Comparison of ENCODE assay signal across 21 mouse cellular contexts in genomic region chr9:28587857-28588388, GRCm38 (mm10).
"Had no signal": no experiment of that assay in that cellular context is flagged by ENCODE, and none has a peak within 500 bp of the region (broad histone marks: within the 10 kb centered on the region; RNA-seq: fewer than 3 reads in every experiment).

No protein-coding gene starts in this region.

- H3K27ac ChIP-seq: limb, embryonic 12.5 days; limb, embryonic 15.5 days; liver, embryonic 14.5 days; macrophage; neural tube, embryonic 12.5 days; stomach, postnatal 0 days had no signal

- H3K4me1 ChIP-seq: limb, embryonic 12.5 days; limb, embryonic 15.5 days; neural tube, embryonic 12.5 days; neural tube, embryonic 15.5 days had no signal

- H3K9me3 ChIP-seq: limb, embryonic 12.5 days; limb, embryonic 15.5 days; neural tube, embryonic 12.5 days; neural tube, embryonic 15.5 days had no signal

- DNase-seq: kidney, adult 18-20 months; kidney, adult 9 months; kidney, postnatal 14 days; kidney, postnatal 4 days; left cerebral cortex, postnatal 4 days; liver, postnatal 0 days; lung, embryonic 14.5 days; right cerebral cortex, adult 18-20 months; right cerebral cortex, postnatal 14 days; right cerebral cortex, postnatal 4 days; thymus, adult 2 months; thymus, postnatal 14 days had no signal

- H3K9ac ChIP-seq: limb, embryonic 12.5 days; limb, embryonic 15.5 days; liver, embryonic 14.5 days; liver, postnatal 0 days; lung, embryonic 14.5 days; neural tube, embryonic 12.5 days; neural tube, embryonic 15.5 days had no signal

- H3K27me3 ChIP-seq: limb, embryonic 12.5 days; limb, embryonic 15.5 days; neural tube, embryonic 12.5 days; neural tube, embryonic 15.5 days had no signal

- H3K4me3 ChIP-seq: limb, embryonic 12.5 days; limb, embryonic 15.5 days; neural tube, embryonic 12.5 days; neural tube, embryonic 15.5 days had no signal

- ATAC-seq: liver, postnatal 0 days; lung, postnatal 0 days had no signal

- H3K36me3 ChIP-seq: limb, embryonic 12.5 days; limb, embryonic 15.5 days; neural tube, embryonic 12.5 days; neural tube, embryonic 15.5 days had no signal

- H3K4me2 ChIP-seq: limb, embryonic 12.5 days; limb, embryonic 15.5 days; liver, embryonic 11.5 days; lung, embryonic 14.5 days; neural tube, embryonic 12.5 days; neural tube, embryonic 15.5 days had no signal
